Mouse (Mus musculus): ENCODE measurements around the gene Epha5. TPM values are rescaled to one million over a fixed set of nuclear protein-coding genes. Genes with fewer than 3 reads are reported as not detected.

The Epha5 gene
- polyA plus RNA-seq, 1 experiment from 2014 or later, result 140 TPM

- ATAC-seq, result no peak; the same call in 1 of the 2 replicates
- no peak overlapping the region for H3K4me2 ChIP-seq (ENCODE audit: low read length)
- 33% methylated on average over 6 of the region's 6 CpGs for WGBS
Observed at GRCm38 (mm10) chr5:84263999-84264398, 153.2 kb downstream of the Epha5 start.

GRCm38 (mm10) chr5:84229971-84230370 lies 187.2 kb downstream of the Epha5 start:
- Histone ChIP-seq H3K4me2 (ENCODE audit: low read length) (no peak overlapping the region), H3K27me3 (replicated peaks; ENCODE audit: control insufficient read depth, insufficient read depth, low read length) (no peaks in the 10 kb centered on the region), H3K4me1 (replicated peaks; ENCODE audit: control insufficient read depth, insufficient read depth, low read length) (no peaks in the 10 kb centered on the region), H3K36me3 (ENCODE audit: control insufficient read depth, insufficient read depth) (no peaks in the 10 kb centered on the region), H3K27ac (ENCODE audit: low read length) (no peak overlapping the region), H3K9ac (replicated peaks; ENCODE audit: low read depth, low read length) (no peak overlapping the region), H3K9me3 (ENCODE audit: control insufficient read depth, low read length) (no peaks in the 10 kb centered on the region), H3K4me3 (replicated peaks; ENCODE audit: low read length) (no peak overlapping the region)
- no peak for ATAC-seq

More at GRCm38 (mm10) chr5:84263999-84264398, 153.2 kb downstream of the Epha5 start:
- no peaks in the 10 kb centered on the region for H3K27me3 ChIP-seq (replicated peaks; ENCODE audit: control insufficient read depth, insufficient read depth, low read length)
- H3K27ac ChIP-seq (ENCODE audit: low read length), result no peak overlapping the region
- H3K9me3 ChIP-seq (ENCODE audit: control insufficient read depth, low read length), result no peaks in the 10 kb centered on the region
- no peaks in the 10 kb centered on the region for H3K36me3 ChIP-seq (ENCODE audit: control insufficient read depth, insufficient read depth)
- no peak overlapping the region for H3K9ac ChIP-seq (replicated peaks; ENCODE audit: low read depth, low read length)
- no peak overlapping the region for H3K4me3 ChIP-seq (replicated peaks; ENCODE audit: low read length)
- H3K4me1 ChIP-seq (replicated peaks; ENCODE audit: control insufficient read depth, insufficient read depth, low read length), result peaks cover 9% of the 10 kb centered on the region

GRCm38 (mm10) chr5:84208609-84209008 lies 208.6 kb downstream of the Epha5 start:
- Histone ChIP-seq H3K9ac (replicated peaks; ENCODE audit: low read depth, low read length) (no peak overlapping the region), H3K27me3 (replicated peaks; ENCODE audit: control insufficient read depth, insufficient read depth, low read length) (no peaks in the 10 kb centered on the region), H3K9me3 (ENCODE audit: control insufficient read depth, low read length) (no peaks in the 10 kb centered on the region), H3K4me1 (replicated peaks; ENCODE audit: control insufficient read depth, insufficient read depth, low read length) (no peaks in the 10 kb centered on the region), H3K4me2 (ENCODE audit: low read length) (no peak overlapping the region), H3K27ac (ENCODE audit: low read length) (no peak overlapping the region), H3K36me3 (ENCODE audit: control insufficient read depth, insufficient read depth) (no peaks in the 10 kb centered on the region), H3K4me3 (replicated peaks; ENCODE audit: low read length) (no peak overlapping the region)
- WGBS, result 12% methylated on average over 2 of the region's 2 CpGs
- ATAC-seq, result no peak

GRCm38 (mm10) chr5:84193348-84193747 lies 223.8 kb downstream of the Epha5 start:
- no peak overlapping the region for H3K27ac ChIP-seq (ENCODE audit: low read length)
- H3K4me1 ChIP-seq (replicated peaks; ENCODE audit: control insufficient read depth, insufficient read depth, low read length), result no peaks in the 10 kb centered on the region
- no peak for ATAC-seq
- H3K9me3 ChIP-seq (ENCODE audit: control insufficient read depth, low read length), result no peaks in the 10 kb centered on the region
- no peaks in the 10 kb centered on the region for H3K27me3 ChIP-seq (replicated peaks; ENCODE audit: control insufficient read depth, insufficient read depth, low read length)
- no peak overlapping the region for H3K4me2 ChIP-seq (ENCODE audit: low read length)
- WGBS, result 77% methylated on average over 3 of the region's 3 CpGs
- no peak overlapping the region for H3K9ac ChIP-seq (replicated peaks; ENCODE audit: low read depth, low read length)
- H3K4me3 ChIP-seq (replicated peaks; ENCODE audit: low read length), result no peak overlapping the region
- no peaks in the 10 kb centered on the region for H3K36me3 ChIP-seq (ENCODE audit: control insufficient read depth, insufficient read depth)

- Histone ChIP-seq H3K4me2 (ENCODE audit: low read length) (no peak overlapping the region), H3K36me3 (ENCODE audit: control insufficient read depth, insufficient read depth) (no peaks in the 10 kb centered on the region), H3K27me3 (replicated peaks; ENCODE audit: control insufficient read depth, insufficient read depth, low read length) (no peaks in the 10 kb centered on the region), H3K9me3 (ENCODE audit: control insufficient read depth, low read length) (no peaks in the 10 kb centered on the region), H3K4me1 (replicated peaks; ENCODE audit: control insufficient read depth, insufficient read depth, low read length) (no peaks in the 10 kb centered on the region), H3K27ac (ENCODE audit: low read length) (no peak overlapping the region), H3K9ac (replicated peaks; ENCODE audit: low read depth, low read length) (no peak overlapping the region), H3K4me3 (replicated peaks; ENCODE audit: low read length) (no peak overlapping the region)
- no peak for ATAC-seq
- 89% methylated on average over 8 of the region's 8 CpGs for WGBS
Observed at GRCm38 (mm10) chr5:84184189-84184588, 233.0 kb downstream of the Epha5 start.

GRCm38 (mm10) chr5:84153095-84153494 lies 264.1 kb downstream of the Epha5 start:
- H3K27ac ChIP-seq (ENCODE audit: low read length), result no peak overlapping the region
- peak; percentile 96 for ATAC-seq

GRCm38 (mm10) chr5:84142138-84142537 lies 275.0 kb downstream of the Epha5 start:
- 50% methylated on average over 4 of the region's 4 CpGs for WGBS
- no peak for ATAC-seq
- no peak overlapping the region for H3K9ac ChIP-seq (replicated peaks; ENCODE audit: low read depth, low read length)
- no peaks in the 10 kb centered on the region for H3K36me3 ChIP-seq (ENCODE audit: control insufficient read depth, insufficient read depth)
- no peaks in the 10 kb centered on the region for H3K9me3 ChIP-seq (ENCODE audit: control insufficient read depth, low read length)
- no peaks in the 10 kb centered on the region for H3K27me3 ChIP-seq (replicated peaks; ENCODE audit: control insufficient read depth, insufficient read depth, low read length)
- H3K27ac ChIP-seq (ENCODE audit: low read length), result no peak overlapping the region
- no peaks in the 10 kb centered on the region for H3K4me1 ChIP-seq (replicated peaks; ENCODE audit: control insufficient read depth, insufficient read depth, low read length)
- no peak overlapping the region for H3K4me2 ChIP-seq (ENCODE audit: low read length)
- H3K4me3 ChIP-seq (replicated peaks; ENCODE audit: low read length), result no peak overlapping the region

More at GRCm38 (mm10) chr5:84153095-84153494, 264.1 kb downstream of the Epha5 start:
- H3K9ac ChIP-seq (replicated peaks; ENCODE audit: low read depth, low read length), result no peak overlapping the region
- WGBS, result 15% methylated on average over 2 of the region's 2 CpGs
- H3K9me3 ChIP-seq (ENCODE audit: control insufficient read depth, low read length), result no peaks in the 10 kb centered on the region
- H3K4me2 ChIP-seq (ENCODE audit: low read length), result no peak overlapping the region
- no peak overlapping the region for H3K4me3 ChIP-seq (replicated peaks; ENCODE audit: low read length)
- H3K27me3 ChIP-seq (replicated peaks; ENCODE audit: control insufficient read depth, insufficient read depth, low read length), result no peaks in the 10 kb centered on the region
- peaks cover 4% of the 10 kb centered on the region; the same call in 1 of the 2 replicates for H3K4me1 ChIP-seq (replicated peaks; ENCODE audit: control insufficient read depth, insufficient read depth, low read length)
- H3K36me3 ChIP-seq (ENCODE audit: control insufficient read depth, insufficient read depth), result peaks cover 2% of the 10 kb centered on the region; the same call in 1 of the 2 replicates

GRCm38 (mm10) chr5:84095947-84096346 lies 321.2 kb downstream of the Epha5 start:
- Histone ChIP-seq H3K36me3 (ENCODE audit: control insufficient read depth, insufficient read depth) (no peaks in the 10 kb centered on the region), H3K27me3 (replicated peaks; ENCODE audit: control insufficient read depth, insufficient read depth, low read length) (no peaks in the 10 kb centered on the region), H3K4me3 (replicated peaks; ENCODE audit: low read length) (no peak overlapping the region), H3K4me1 (replicated peaks; ENCODE audit: control insufficient read depth, insufficient read depth, low read length) (no peaks in the 10 kb centered on the region), H3K4me2 (ENCODE audit: low read length) (no peak overlapping the region), H3K27ac (ENCODE audit: low read length) (no peak overlapping the region), H3K9me3 (ENCODE audit: control insufficient read depth, low read length) (no peaks in the 10 kb centered on the region), H3K9ac (replicated peaks; ENCODE audit: low read depth, low read length) (no peak overlapping the region)
- no peak for ATAC-seq
- WGBS, result 82% methylated on average over 11 of the region's 11 CpGs

- Histone ChIP-seq H3K36me3 (ENCODE audit: control insufficient read depth, insufficient read depth) (no peaks in the 10 kb centered on the region), H3K9ac (replicated peaks; ENCODE audit: low read depth, low read length) (no peak overlapping the region), H3K27ac (ENCODE audit: low read length) (no peak overlapping the region), H3K9me3 (ENCODE audit: control insufficient read depth, low read length) (no peaks in the 10 kb centered on the region), H3K27me3 (replicated peaks; ENCODE audit: control insufficient read depth, insufficient read depth, low read length) (no peaks in the 10 kb centered on the region), H3K4me1 (replicated peaks; ENCODE audit: control insufficient read depth, insufficient read depth, low read length) (no peaks in the 10 kb centered on the region), H3K4me3 (replicated peaks; ENCODE audit: low read length) (no peak overlapping the region), H3K4me2 (ENCODE audit: low read length) (no peak overlapping the region)
- ATAC-seq, result no peak
- 39% methylated on average over 6 of the region's 6 CpGs for WGBS
Observed at GRCm38 (mm10) chr5:84081321-84081720, 335.9 kb downstream of the Epha5 start.

- no peak for ATAC-seq
- 66% methylated on average over 7 of the region's 7 CpGs for WGBS
- Histone ChIP-seq H3K36me3 (ENCODE audit: control insufficient read depth, insufficient read depth) (peaks cover 3% of the 10 kb centered on the region; the same call in 1 of the 2 replicates), H3K9ac (replicated peaks; ENCODE audit: low read depth, low read length) (no peak overlapping the region), H3K4me2 (ENCODE audit: low read length) (no peak overlapping the region), H3K4me3 (replicated peaks; ENCODE audit: low read length) (no peak overlapping the region), H3K4me1 (replicated peaks; ENCODE audit: control insufficient read depth, insufficient read depth, low read length) (no peaks in the 10 kb centered on the region), H3K9me3 (ENCODE audit: control insufficient read depth, low read length) (no peaks in the 10 kb centered on the region), H3K27me3 (replicated peaks; ENCODE audit: control insufficient read depth, insufficient read depth, low read length) (no peaks in the 10 kb centered on the region), H3K27ac (ENCODE audit: low read length) (no peak overlapping the region)
Observed at GRCm38 (mm10) chr5:84070976-84071375, 346.2 kb downstream of the Epha5 start.

Measured in forebrain, embryonic 16.5 days (tissue).